Mouse (Mus musculus) embryo, embryonic 11.5 days (tissue): ENCODE measurements around the gene Lrp2bp.

Source experiments
- DNase-seq: peaks from one replicate; pipeline ENCODE4 v3.0.0-alpha.2; 2012; ENCODE audit warnings: low read depth, low spot score

Lrp2bp gene

GRCm38 (mm10) chr8:46024392-46024791 lies 25.3 kb downstream of the Lrp2bp start:
- no peak for DNase-seq

DNA sequence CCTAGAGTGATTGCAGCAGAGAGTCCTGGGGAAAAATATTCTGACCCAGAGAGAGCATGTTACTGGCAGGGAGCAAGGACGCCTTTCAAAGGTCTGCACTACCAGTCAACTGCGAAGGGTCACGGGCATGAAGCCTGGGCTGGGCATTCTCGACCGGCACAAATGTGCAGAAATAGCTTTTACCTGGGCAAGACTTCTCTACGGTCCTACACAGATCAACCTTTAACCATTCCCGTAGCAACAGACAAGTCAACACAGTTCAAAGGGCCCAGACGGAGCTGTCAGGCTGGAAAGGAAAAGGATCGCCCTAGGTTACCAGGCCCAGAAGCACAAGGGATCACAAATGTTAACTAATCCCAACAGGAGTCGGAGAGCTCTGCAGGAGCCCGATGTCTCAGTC lies 37.1 kb downstream of the Lrp2bp start:
- no peak for DNase-seq

- no peak for DNase-seq
These were observed 40.6 kb downstream of the Lrp2bp start for GRCm38 (mm10) chr8:46039666-46040065.

- DNase-seq = no peak
These were observed 41.2 kb downstream of the Lrp2bp start for GRCm38 (mm10) chr8:46040260-46040659.

DNA sequence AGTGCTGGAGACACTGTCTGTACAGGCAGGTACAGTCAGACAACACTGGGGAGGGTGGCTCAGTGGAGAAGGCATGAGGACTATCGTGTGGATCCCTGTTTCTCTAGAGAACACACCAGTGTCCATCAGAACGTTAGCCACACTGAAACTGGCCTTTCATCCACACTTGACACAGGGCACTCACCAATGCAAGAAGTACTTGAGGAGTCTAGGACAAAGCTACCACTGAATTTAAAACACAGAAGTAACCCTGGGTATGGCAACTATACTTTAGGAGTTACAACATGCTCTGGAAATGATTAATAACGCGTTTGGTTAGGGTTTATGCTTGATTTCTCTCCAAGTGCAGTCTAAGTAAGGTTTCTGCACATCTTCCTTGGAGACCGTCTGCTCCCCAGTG lies 73.7 kb downstream of the Lrp2bp start:
- DNase-seq = no peak

DNA sequence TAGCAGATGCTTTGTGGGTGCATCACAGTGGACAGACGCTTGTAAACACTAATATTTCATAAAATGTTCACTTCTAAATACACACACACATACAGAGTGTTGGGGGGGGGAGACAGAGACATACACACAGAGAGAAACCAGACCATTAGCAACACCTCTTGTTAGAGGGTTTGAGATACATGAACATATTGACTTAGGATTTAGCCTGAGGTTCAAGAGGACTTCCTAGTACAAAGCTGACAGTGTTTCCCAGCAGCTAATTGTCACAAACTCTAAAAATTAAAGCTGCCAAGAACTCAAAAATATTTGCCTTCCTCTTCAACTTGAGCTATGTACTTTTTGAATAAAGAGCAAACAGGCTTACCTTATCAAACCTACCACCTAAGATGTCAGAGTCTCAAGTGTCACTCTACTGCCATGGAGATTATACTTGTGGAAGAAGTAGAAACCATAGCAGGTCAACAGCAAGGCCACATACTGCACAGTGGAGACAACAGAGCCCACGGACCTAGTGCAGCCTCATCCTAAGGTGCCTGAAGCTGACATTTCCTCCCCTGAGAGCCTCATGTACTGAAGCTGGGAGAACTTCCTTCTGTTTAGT lies 74.5 kb downstream of the Lrp2bp start:
- no peak for DNase-seq

GRCm38 (mm10) chr8:46075223-46075622 lies 76.1 kb downstream of the Lrp2bp start:
- DNase-seq = no peak

DNA sequence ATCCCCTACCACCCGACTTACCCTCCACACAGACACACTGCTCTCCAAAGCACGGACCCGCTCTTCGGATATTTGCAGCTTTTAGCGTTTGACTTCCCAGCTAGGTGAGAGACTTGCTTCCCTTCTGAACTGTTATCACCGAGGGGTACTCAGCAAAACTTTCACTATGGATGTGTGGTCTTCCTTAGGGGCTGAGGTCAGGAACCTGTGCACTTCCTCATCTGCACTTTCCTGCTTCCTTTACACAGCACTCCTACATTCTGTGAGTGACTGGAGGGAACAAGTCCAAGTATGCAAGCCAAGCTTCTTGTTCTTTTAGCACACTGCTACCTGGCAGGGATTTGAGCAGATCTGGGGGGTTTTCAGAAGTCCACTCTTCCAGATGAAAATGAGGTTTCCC lies 79.8 kb downstream of the Lrp2bp start:
- no peak for DNase-seq
